Mouse (Mus musculus) forebrain, embryonic 11.5 days (tissue): ENCODE measurements around the gene D10Jhu81e. TPM values are rescaled to one million over a fixed set of nuclear protein-coding genes. Genes with fewer than 3 reads are reported as not detected.
"Not testable (repeated sequence)": the region's sequence is repeated elsewhere in the genome, so short reads cannot be mapped to it uniquely, and the experiment has no call there.

Experiments used
- ATAC-seq: fragments of 200-750 bp; cut with Nextera tagmentation; replicated peaks from 2 replicates; pipeline ENCODE4 v1.8.0; 2017; ENCODE audit warnings: moderate TSS enrichment; ENCODE audit not compliant: low FRiP score
- DNase-seq: peaks from one replicate; pipeline ENCODE4 v3.0.0-alpha.2; 2017; ENCODE audit warnings: low spot score
- H3K27ac ChIP-seq: fragments of 300-500 bp; sonication (generic); 2 replicates; pipeline ENCODE4 v1.5.1; 2014; ENCODE audit warnings: low read depth, low read length
- H3K27me3 ChIP-seq: fragments of 300-500 bp; sonication (generic); 2 replicates; pipeline ENCODE4 v1.6.1; 2014; ENCODE audit warnings: mild to moderate bottlenecking, low read length, mixed read lengths; ENCODE audit not compliant: control insufficient read depth, insufficient read depth
- H3K36me3 ChIP-seq: fragments of 300-500 bp; sonication (generic); 2 replicates; pipeline ENCODE4 v1.6.1; 2014; ENCODE audit warnings: mild to moderate bottlenecking, low read length, moderate library complexity, mixed read lengths; ENCODE audit not compliant: control insufficient read depth, insufficient read depth
- H3K4me1 ChIP-seq: fragments of 300-500 bp; sonication (generic); replicated peaks from 2 replicates; pipeline ENCODE4 v1.6.1; 2014; ENCODE audit warnings: low read length, mixed read lengths; ENCODE audit not compliant: control insufficient read depth, insufficient read depth
- H3K4me2 ChIP-seq: fragments of 300-500 bp; sonication (generic); 2 replicates; pipeline ENCODE4 v1.6.1; 2014; ENCODE audit warnings: low read depth, mild to moderate bottlenecking, low read length, moderate library complexity, mixed read lengths; ENCODE audit not compliant: severe bottlenecking
- H3K4me3 ChIP-seq: fragments of 300-500 bp; sonication (generic); 2 replicates; pipeline ENCODE4 v1.5.1; 2014; ENCODE audit warnings: low read depth, low read length
- H3K9ac ChIP-seq: fragments of 300-500 bp; sonication (generic); 2 replicates; pipeline ENCODE4 v1.6.1; 2014; ENCODE audit warnings: low read length
- H3K9me3 ChIP-seq: fragments of 300-500 bp; sonication (generic); 2 replicates; pipeline ENCODE4 v1.6.1; 2016; ENCODE audit warnings: low read length, mixed read lengths; ENCODE audit not compliant: control insufficient read depth
- WGBS: fragments of 180-500 bp; shearing (Covaris S2); extraction: QIAGEN DNeasy Blood & Tissue Kit; methylation state at CpG from one replicate; pipeline ENCODE4 v1.1.7; 2014; 5-methylcytosine and 5-hydroxymethylcytosine counted together
- polyA plus RNA-seq: library from polyadenylated mRNA; unstranded; fragments of >200 nt; fragmentation: Nextera tagmentation; extraction: Ambion mirVana; gene quantifications from 2 replicates; pipeline ENCODE4 v1.2.1, GENCODE M21; 2014

The D10Jhu81e gene
- 14.0 and 16.3 TPM in 2 replicates for polyA plus RNA-seq

GRCm38 (mm10) chr10:78169281-78170042 lies at the start of gene D10Jhu81e:
Gene D10Jhu81e, minus strand, starts transcription at chr10:78169782.
- Histone ChIP-seq H3K27me3 (no peaks in the 10 kb centered on the region), H3K9me3 (no peaks in the 10 kb centered on the region), H3K36me3 (no peaks in the 10 kb centered on the region; the same call in 1 of the 2 replicates), H3K27ac (no peak within 1 kb of the TSS), H3K9ac (peak within 1 kb of the TSS; percentile 81), H3K4me1 (peaks cover 5% of the 10 kb centered on the region; the same call in 1 of the 2 replicates), H3K4me2 (peak within 1 kb of the TSS; percentile 90), H3K4me3 (peak within 1 kb of the TSS; percentile 78)
- 2% methylated on average over 50 of the region's 50 CpGs for WGBS
- DNase-seq, result peak; percentile 100
- peak; percentile 97 for ATAC-seq

- no peaks in the 10 kb centered on the region for H3K9me3 ChIP-seq
- no peaks in the 10 kb centered on the region for H3K4me1 ChIP-seq
- DNase-seq (no peak), ATAC-seq (no peak)
- H3K27me3 ChIP-seq, result no peaks in the 10 kb centered on the region
- H3K36me3 ChIP-seq, result no peaks in the 10 kb centered on the region; the same call in 1 of the 2 replicates
- H3K4me2 ChIP-seq, result no peak overlapping the region
- WGBS, result 92% methylated on average over 6 of the region's 6 CpGs
- no peak overlapping the region for H3K4me3 ChIP-seq
- H3K9ac ChIP-seq, result no peak overlapping the region
- no peak overlapping the region for H3K27ac ChIP-seq
These were observed 49.0 kb upstream of the D10Jhu81e start for GRCm38 (mm10) chr10:78218576-78218975.

- no peak overlapping the region for H3K4me3 ChIP-seq
- H3K27me3 ChIP-seq, result no peaks in the 10 kb centered on the region
- no peaks in the 10 kb centered on the region for H3K9me3 ChIP-seq
- H3K4me2 ChIP-seq, result no peak overlapping the region
- no peak overlapping the region for H3K9ac ChIP-seq
- H3K4me1 ChIP-seq, result no peaks in the 10 kb centered on the region
- H3K36me3 ChIP-seq, result no peaks in the 10 kb centered on the region; the same call in 1 of the 2 replicates
- ATAC-seq, result no peak
- no peak overlapping the region for H3K27ac ChIP-seq
- WGBS, result 90% methylated on average over 6 of the region's 6 CpGs
- DNase-seq, result no peak
These were observed 46.9 kb upstream of the D10Jhu81e start for GRCm38 (mm10) chr10:78216376-78217083.

GRCm38 (mm10) chr10:78214371-78214770 lies 44.8 kb upstream of the D10Jhu81e start:
- Histone ChIP-seq H3K27me3 (no peaks in the 10 kb centered on the region), H3K27ac (no peak overlapping the region), H3K4me1 (no peaks in the 10 kb centered on the region), H3K4me3 (no peak overlapping the region), H3K36me3 (no peaks in the 10 kb centered on the region; the same call in 1 of the 2 replicates), H3K9ac (no peak overlapping the region), H3K9me3 (no peaks in the 10 kb centered on the region), H3K4me2 (no peak overlapping the region)
- WGBS, result 96% methylated on average over 9 of the region's 9 CpGs
- ATAC-seq, result no peak
- DNase-seq, result no peak

GRCm38 (mm10) chr10:78211311-78211710 lies 41.7 kb upstream of the D10Jhu81e start:
- Histone ChIP-seq H3K27me3 (no peaks in the 10 kb centered on the region), H3K4me1 (no peaks in the 10 kb centered on the region), H3K36me3 (no peaks in the 10 kb centered on the region; the same call in 1 of the 2 replicates), H3K4me3 (no peak overlapping the region), H3K9ac (no peak overlapping the region), H3K4me2 (no peak overlapping the region), H3K9me3 (no peaks in the 10 kb centered on the region), H3K27ac (no peak overlapping the region)
- DNase-seq, result no peak
- 75% methylated on average over 6 of the region's 6 CpGs for WGBS
- ATAC-seq, result no peak

- Histone ChIP-seq H3K4me1 (no peaks in the 10 kb centered on the region), H3K27me3 (no peaks in the 10 kb centered on the region), H3K4me3 (no peak overlapping the region), H3K9me3 (no peaks in the 10 kb centered on the region), H3K36me3 (peaks cover 7% of the 10 kb centered on the region; the same call in 1 of the 2 replicates), H3K4me2 (no peak overlapping the region), H3K9ac (no peak overlapping the region), H3K27ac (no peak overlapping the region)
- ATAC-seq (no peak), DNase-seq (no peak)
- WGBS, result 94% methylated on average over 4 of the region's 4 CpGs
These were observed 31.6 kb upstream of the D10Jhu81e start for GRCm38 (mm10) chr10:78201182-78201581.

GRCm38 (mm10) chr10:78192933-78193332 lies 23.4 kb upstream of the D10Jhu81e start:
- no peak overlapping the region for H3K4me2 ChIP-seq

GRCm38 (mm10) chr10:78186076-78186475 lies 16.5 kb upstream of the D10Jhu81e start:
- H3K9ac ChIP-seq, H3K9me3 ChIP-seq, H3K4me3 ChIP-seq, H3K4me2 ChIP-seq, H3K4me1 ChIP-seq, DNase-seq, H3K27me3 ChIP-seq, ATAC-seq, H3K36me3 ChIP-seq, H3K27ac ChIP-seq: not testable (repeated sequence)
- 93% methylated on average over 4 of the region's 4 CpGs for WGBS

More at GRCm38 (mm10) chr10:78192933-78193332, 23.4 kb upstream of the D10Jhu81e start:
- Histone ChIP-seq H3K9me3 (no peaks in the 10 kb centered on the region), H3K27ac (no peak overlapping the region), H3K4me1 (no peaks in the 10 kb centered on the region), H3K27me3 (no peaks in the 10 kb centered on the region), H3K4me3 (no peak overlapping the region), H3K9ac (no peak overlapping the region), H3K36me3 (peaks cover 6% of the 10 kb centered on the region; the same call in 1 of the 2 replicates)
- ATAC-seq, result no peak
- WGBS, result 90% methylated on average over 5 of the region's 5 CpGs
- no peak for DNase-seq
